Mouse (Mus musculus): ENCODE results near the gene Ppargc1a. TPM values are rescaled to one million over a fixed set of nuclear protein-coding genes. Genes with fewer than 3 reads are reported as not detected.

The Ppargc1a gene
- polyA plus RNA-seq, 1 experiment: not detected

DNA sequence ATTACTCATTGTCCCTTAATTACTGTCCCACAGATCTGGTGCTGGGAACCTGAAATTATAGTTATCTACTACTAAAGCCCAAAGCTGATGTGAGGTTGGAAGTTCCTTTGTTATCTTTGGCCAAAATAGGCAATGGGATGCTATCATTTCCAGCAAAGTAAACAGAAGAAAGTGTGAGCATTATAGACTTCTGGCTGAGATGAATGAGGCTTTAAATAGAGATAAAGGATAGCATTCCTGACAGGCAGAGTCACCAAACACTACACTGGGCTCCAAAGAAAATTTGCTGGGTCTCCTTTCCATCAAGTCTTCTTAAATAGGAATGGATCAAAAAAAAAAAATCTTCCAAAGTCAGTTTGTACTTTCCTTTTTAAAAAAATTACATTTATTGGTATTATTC, 87.7 kb downstream of the Ppargc1a start:
- TF ChIP-seq GATA1 (IDR thresholded peaks at IDR 0.05; ENCODE audit: low read length): no peak

DNA sequence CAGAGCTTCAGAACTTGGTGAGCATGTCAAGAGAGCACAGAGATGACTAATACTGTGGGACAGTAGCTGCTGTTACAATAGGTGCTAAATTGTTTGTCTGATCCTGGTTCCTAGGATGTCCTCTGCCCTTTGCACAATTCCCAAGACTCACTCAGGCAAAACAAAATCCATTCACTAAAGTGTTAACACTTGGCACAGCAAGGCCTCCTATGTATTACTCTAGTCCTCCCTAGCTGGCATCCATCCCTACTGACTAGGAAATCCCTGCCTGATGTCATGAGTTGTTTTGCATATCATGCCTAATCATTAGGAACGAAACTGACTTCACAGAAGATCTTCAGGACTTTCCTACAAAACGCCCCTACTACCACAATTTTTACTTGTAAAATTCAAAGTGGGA, 88.1 kb downstream of the Ppargc1a start:
- TF ChIP-seq GATA1 (IDR thresholded peaks at IDR 0.05; ENCODE audit: low read length): no peak

DNA sequence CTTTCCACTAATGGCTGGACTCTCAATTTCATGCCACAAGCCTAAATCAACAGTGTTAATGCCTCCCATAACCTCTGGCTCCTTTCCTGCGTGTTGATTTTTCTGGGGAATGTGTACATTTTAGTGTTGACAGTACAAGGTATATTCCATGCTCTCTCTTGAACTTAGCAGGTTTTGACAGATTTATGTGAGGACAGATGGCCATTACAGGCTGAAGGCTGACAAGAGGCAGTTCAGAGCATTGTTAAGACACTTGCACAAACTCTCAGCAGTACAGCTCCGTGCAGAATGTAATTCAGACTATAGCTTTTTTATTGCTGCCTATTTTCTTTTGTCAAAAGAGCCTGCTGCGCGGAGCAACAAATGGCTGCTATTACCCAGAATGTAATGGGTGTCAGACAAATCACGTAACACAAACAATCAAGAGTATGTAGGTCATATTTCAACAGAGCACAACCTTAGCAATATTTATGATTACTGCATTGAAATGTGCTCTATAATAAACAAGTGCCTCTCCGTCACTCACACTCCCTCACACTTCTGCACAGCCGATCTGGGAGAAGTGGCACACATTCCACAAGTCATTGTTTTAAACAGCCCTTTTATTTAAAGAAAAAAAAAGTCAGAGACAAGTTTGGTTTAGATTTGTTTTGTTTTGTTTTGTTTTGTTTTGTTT, 89.1 kb downstream of the Ppargc1a start:
- no peak for TF ChIP-seq GATA1 (IDR thresholded peaks at IDR 0.05; ENCODE audit: low read length)

DNA sequence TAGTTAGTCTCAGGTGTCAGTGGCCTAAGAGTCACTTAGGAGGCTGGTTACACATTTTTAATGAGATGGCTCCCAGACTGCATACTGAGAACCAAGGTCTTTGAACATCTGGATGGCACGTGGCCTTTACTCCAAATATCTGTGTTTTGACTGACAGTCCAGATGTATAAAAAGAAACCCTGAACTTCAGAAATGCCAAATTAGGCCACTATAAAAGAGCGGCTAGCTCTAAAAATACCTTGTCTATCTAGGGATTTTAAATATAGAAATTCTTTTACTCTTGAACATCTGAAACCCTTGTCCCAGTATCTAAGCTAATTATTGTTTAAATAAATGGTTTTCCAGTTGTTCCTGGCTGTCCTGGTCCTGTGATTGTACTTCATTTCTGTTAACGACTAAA, 90.4 kb downstream of the Ppargc1a start:
- TF ChIP-seq GATA1 (IDR thresholded peaks at IDR 0.05; ENCODE audit: low read length): no peak

DNA sequence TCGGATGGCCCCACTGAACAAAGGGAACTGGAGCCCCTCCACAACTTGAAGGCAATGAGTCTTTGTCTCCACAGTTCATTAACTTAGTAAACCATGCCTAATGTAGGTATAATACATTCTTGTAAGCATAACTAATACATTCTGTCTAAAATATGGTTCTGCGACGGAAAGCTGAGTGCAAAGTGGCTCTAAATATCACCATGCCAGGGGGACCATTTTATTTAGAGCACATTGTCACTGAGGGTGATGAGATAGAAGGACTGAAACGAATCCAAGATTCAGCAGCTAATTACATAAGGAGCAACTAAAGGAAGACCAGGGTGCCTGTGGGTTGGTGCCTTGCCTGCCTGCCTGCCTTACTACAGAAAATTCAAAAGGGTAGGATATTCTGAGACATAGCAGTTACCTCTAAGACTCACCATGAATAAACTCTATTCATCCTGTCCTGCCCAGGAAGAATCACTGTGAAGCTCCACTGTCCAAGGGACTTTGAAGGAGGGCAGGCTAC, 92.4 kb downstream of the Ppargc1a start:
- TF ChIP-seq GATA1 (IDR thresholded peaks at IDR 0.05; ENCODE audit: low read length): no peak

DNA sequence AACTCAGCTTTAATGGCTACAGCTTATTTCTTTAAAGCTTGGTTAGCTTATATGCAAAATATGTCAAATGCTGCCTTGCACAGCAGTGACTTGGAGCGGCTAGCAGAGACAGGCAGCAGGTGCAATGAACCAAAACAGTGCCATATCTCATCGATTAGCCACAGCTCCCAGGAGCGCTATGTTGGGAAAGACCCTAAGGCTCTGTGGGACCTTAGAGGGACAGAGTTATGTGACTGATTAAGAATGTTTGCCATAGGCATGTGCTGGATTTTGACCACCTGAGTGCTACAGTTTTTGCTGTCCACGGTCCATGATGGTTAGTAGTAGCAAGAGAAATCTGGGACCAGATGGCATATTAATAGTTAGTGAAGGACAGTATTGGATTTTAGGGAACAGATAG, 95.9 kb downstream of the Ppargc1a start:
- no peak for TF ChIP-seq GATA1 (IDR thresholded peaks at IDR 0.05; ENCODE audit: low read length)

DNA sequence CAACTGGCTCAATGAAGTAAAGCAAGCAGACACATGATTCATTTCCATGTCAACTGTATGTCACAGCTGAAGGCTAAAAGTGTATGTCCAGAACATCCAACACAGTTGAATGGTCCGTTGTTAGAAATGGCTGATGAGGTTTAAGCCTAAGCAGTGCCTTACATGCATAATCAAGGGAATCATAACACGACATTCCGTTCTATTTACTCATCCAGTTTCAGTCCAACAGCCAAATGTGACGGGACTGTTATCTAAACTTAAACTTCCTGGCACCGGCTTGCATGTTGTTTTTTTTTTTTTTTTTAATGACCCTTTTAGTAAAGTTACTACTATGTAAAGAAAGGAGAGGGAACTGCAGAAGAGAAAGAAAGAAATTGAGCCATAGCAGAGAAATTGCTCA, 101.5 kb downstream of the Ppargc1a start:
- TF ChIP-seq GATA1 (IDR thresholded peaks at IDR 0.05; ENCODE audit: low read length): no peak

DNA sequence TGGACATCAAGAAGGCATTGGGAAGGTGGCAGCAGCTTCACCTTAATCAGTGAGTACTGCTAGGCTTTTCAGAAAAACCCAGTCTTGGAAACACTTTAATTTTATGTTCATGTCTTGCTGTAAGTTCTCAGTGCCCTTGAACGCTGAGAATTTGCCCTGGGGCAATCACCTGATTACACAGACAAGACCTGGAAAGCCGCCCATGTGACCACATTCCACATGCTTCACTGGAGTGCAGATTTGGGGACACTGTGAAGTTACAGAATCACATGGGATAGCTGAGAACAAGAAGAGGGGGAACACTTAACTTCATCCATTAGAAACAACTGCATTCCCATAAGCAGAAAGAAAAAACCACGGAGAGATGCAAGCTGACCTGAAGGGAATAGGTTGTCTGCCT, 115.5 kb downstream of the Ppargc1a start:
- no peak for TF ChIP-seq GATA1 (IDR thresholded peaks at IDR 0.05; ENCODE audit: low read length)

DNA sequence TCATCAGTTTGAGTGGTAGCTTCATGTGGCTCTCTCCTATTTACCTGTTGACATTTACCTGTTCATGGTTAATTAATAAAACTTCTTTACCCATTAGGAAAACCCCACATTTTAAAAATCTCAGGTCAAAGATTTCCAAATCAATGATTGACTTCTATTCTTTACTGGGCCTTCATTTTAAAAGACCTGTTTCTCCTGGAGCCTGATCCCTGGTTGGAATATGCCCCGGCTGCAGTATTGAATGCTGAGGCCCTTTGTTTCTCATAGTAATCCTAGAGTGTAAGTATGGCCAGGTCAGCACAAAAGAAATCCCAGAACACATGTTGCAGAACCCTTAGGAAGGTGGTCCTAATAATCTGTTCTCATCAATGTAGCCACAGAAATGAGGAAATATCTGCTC, 119.9 kb downstream of the Ppargc1a start:
- TF ChIP-seq GATA1 (IDR thresholded peaks at IDR 0.05; ENCODE audit: low read length): no peak

DNA sequence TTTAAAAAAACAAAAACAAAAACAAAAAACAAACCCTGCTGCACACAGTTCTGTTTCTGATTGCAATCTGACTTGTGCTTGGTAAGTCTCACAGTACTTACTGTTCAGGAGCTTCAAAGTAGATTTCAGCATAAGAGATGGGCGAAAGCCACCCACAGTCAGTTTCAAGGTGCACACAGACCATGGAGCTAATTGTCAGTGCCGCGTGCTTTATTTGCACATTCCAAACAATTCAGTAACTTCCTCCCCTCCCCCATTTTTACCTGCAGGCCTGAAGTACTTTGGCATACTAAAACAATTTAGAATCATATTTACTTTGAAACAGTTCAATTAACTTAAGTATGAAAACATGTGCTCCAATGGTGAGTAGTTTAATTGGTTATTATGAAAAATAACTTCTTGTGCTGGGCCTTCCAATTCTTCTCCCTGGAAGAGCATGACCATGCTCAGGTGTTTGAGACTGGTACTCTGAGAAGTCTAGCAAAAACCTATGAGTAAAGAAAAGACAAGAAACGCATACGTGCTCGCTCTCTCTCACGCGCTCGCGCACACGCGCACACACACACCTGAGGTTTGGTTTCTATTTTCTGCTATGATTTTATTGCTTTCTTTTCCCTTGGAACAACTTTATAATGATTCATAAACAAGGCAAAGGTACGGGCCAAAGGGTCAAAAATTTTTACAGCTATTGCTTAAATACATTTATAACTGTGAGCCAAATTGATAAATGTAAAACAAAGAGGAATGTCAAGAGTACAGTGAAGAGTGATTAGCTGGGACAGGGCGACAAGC, 121.0 kb downstream of the Ppargc1a start:
- no peak for TF ChIP-seq GATA1 (IDR thresholded peaks at IDR 0.05; ENCODE audit: low read length)

DNA sequence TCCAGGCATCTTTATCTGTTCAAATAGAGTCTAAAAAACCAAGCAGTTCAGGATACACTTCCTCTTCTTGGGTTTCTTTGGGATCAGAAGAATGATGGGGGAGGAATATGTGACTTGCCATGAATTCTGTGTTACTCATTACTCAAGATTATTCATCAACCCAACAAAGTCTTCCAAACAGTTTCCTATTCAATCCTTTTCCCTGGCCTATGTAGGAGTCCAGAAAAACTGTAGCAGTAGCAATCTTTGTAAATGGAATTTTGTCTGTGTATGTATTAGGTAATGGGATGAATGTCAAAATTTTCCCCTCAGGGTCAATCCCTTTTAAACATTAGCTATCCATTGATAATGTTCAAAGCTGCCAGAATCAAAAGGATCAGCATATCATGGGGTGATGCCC, 121.8 kb downstream of the Ppargc1a start:
- no peak for TF ChIP-seq GATA1 (IDR thresholded peaks at IDR 0.05; ENCODE audit: low read length)

DNA sequence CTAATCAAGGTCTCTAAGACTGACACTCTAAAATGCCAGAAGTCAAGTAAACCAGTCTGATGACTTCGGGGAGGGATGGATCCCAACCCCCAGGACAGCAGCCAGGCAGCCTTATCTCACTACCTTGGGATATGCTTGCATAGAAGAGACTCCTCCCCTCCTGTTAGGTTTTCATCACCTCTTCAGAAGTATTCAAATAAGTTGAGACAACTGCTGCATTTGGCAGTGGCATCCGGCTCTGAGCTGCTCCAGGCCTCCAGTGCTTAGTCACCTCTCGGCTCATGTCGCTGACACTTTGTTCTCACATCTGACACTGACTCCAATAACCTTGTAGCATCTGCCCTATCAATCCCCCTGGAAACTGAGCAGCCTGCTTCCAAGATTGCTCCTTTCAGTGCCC, 127.8 kb downstream of the Ppargc1a start:
- no peak for TF ChIP-seq GATA1 (IDR thresholded peaks at IDR 0.05; ENCODE audit: low read length)

DNA sequence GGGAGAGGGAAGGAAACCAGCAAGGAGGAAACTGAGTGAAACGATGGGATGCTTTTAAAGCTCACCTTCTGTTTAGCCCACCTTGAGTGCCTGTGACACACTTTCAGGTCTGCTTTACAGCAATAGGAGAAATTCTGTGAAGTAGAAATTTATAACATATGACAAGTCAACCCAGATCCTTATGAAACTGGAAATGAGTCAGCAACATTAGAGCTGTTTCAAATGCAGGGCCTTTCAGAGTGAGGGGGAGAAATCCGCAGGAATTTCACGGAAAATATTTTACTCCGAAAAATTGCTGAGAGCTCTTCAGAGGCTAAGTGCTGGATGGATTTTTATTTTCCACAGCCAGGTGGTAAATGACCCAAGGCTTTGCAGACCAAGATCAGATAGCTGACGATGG, 133.6 kb downstream of the Ppargc1a start:
- no peak for TF ChIP-seq GATA1 (IDR thresholded peaks at IDR 0.05; ENCODE audit: low read length)

DNA sequence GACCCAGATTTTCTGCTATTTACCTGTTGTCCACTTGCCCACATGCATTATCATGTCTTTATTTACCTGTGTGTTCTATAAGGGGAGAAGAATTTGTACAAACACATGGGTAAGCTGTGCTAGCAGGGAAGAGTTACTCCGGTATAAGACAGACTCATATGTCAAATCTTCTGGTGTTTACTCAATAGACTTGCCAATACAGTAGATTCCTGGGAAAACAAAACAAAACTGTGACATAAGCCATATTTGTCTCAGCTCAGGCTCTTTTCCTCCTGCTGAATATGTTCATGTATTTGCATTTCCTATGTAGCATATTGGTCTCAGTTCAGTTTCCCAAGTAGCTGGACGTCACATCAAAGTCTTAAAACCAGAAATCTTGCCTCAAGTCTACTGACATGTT, 135.0 kb downstream of the Ppargc1a start:
- TF ChIP-seq GATA1 (IDR thresholded peaks at IDR 0.05; ENCODE audit: low read length): no peak

DNA sequence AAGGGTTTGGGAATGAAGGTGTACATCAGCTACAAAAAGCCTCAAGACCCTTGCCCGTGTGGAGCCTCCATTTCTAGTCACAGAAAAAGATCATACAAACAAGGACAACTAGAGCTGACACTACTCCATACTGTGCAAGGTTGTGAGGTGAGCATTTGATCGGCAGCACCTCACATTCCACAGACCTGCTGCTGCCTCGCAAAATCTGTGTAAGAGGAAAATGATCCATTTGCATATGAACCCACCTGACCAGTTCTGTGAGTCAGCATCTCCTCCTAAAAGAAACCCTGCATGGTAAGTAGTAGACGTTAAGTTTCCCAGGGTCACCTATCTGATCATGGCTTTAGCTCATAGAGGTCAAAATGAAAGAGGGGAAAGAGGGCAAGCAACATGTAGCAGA, 135.5 kb downstream of the Ppargc1a start:
- no peak for TF ChIP-seq GATA1 (IDR thresholded peaks at IDR 0.05; ENCODE audit: low read length)

DNA sequence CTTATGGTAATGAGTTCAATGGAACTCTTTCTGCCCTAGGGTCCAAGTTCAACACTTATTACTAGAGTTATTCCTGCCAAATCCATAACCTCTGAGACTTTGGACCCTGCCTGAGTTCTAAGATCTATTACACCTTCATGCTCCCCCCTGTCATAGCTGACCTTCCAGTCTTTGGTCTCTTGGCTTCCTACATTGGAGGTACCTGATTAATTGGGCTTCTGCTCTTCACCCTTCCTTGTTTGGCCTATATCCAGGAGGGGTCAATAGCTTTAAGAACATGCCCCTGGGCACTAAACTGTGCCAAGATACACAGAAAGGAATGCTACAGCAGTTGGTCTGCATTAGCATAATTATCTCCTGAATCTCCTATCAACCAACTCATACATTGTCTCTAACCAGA, 141.1 kb downstream of the Ppargc1a start:
- no peak for TF ChIP-seq GATA1 (IDR thresholded peaks at IDR 0.05; ENCODE audit: low read length)

DNA sequence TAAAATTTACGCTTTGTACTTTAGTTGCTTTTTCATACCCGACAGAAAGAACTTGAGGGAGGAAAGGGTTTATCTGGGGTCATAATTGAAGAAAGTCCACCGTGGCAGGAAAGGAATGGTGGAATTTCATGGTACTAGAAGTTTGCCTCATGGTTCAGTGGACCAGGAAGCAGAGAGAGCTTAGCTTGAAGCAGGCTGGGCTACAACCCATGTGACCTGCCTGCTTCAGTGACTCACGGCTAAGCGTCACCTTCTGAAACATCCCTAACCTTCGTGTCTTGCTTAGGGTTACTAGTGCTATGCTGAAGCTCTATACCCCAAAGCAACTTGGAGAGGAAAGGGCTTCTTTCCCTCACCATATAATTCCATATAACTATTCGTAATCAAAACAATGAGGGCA, 151.1 kb downstream of the Ppargc1a start:
- no peak for TF ChIP-seq GATA1 (IDR thresholded peaks at IDR 0.05; ENCODE audit: low read length)
